Mouse (Mus musculus) embryonic stem cell, embryonic (primary cell): ENCODE measurements around the gene Ttn.
"Not testable (repeated sequence)": the region's sequence is repeated elsewhere in the genome, so short reads cannot be mapped to it uniquely, and the experiment has no call there.

Experiments used
- CTCF ChIA-PET, 4 experiments: fragments of 300-600 bp in 2 of 4; fragments of 350-600 bp in 2 of 4; sonication (Branson Sonifier 250); formaldehyde crosslinking; loops; one replicate each; lab custom pipeline; 2022; ENCODE audit warnings: inconsistent platforms in 2 of 4; lab: Charles Lee
- POLR2A ChIA-PET, 4 experiments: fragments of 300-600 bp in 2 of 4; fragments of 350-600 bp in 2 of 4; sonication (Branson Sonifier 250); formaldehyde crosslinking; loops; one replicate each; lab custom pipeline; 2022; ENCODE audit warnings: antibody characterized with exemption in 4 of 4, inconsistent platforms in 1 of 4; lab: Charles Lee

Ttn gene

DNA sequence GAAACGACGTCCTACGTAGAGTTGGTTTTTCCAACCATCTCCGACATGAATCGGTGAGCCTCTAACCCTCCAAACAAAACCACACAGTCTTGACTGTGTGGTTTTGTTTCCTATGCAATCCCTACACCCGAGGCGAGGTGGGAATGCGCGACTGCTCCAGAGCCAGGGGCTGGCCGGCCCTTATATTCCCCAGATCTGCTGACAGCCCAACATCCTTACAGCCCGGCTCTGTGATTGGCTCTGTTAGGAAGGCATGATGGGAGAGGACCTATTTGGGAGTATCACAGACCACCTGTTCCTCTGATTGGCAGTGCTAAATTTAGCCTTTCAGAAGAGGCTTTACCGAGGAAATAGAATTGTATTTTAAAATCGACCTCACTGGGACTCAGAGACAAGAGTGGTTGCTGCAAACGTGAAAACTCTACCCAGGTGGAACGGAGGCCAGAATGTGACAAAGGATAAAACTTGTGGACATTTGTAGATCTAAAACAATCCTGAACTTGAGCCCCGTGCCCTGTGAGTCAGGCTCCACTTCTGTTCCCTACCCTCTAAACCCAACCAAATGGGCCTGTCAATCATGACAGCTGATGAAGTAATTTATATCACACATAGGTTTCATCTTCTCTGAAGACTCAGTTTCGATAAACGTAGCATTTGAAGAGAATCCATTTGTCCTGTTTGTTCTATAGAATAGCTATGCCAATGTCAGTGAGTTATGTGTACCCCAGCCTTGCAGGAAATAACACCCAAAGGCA, at the start of gene Ttn:
TSS of gene Ttn (minus strand) at position 157 of the 755 bp plus-strand sequence.
- ChIA-PET CTCF (interaction anchor here in 2 of 4 experiments (1.0 to 3.2 kb wide), 2 partner anchors 12 to 13 kb away, joined by 3 to 28 read pairs; no protein-coding TSS in a partner anchor), POLR2A (no interaction called here)

- CTCF ChIA-PET, result no interaction called here
- POLR2A ChIA-PET, result no interaction called here
These were observed 38.3 kb upstream of the Ttn start for GRCm38 (mm10) chr2:77020649-77021048.

DNA sequence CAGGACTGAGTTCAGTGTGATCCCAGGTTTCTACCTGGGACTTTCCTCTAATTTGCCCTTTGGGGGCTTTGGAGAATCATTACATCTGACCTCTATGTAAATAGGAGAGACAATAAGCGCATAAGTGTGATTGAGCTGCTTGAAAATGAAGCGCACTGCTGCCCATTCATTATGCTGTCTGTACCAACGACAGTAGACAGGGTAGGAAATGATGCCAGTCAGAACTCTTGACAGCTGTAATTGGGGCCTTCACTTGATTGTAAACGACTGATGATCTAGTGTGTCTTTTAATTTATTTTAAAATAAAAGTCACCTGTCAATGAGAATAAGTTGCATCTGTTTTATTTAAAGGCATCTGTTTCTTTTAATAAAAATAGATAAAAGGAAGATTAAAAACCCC, 35.4 kb upstream of the Ttn start:
- ChIA-PET POLR2A (no interaction called here), CTCF (no interaction called here)

DNA sequence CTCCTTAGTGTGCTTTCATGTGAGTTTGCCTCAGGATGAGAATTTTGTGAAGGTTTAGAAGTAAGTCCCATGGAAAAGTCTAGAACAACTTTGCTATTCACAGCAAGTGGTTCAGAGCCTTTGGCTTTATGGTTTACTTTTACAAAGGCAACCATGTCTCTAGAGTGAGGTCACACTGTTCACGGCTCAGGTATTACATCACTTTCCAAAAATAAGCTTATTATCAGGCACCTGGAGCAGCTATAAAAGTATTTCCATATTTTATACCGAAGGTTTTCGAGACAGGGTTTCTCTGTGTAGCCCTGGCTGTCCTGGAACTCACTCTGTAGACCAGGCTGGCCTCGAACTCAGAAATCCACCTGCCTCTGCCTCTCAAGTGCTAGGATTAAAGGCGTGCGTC, 31.1 kb upstream of the Ttn start:
- POLR2A ChIA-PET, result not testable (repeated sequence)
- CTCF ChIA-PET, result interaction anchor here in 1 of 4 experiments (2.1 kb wide), 1 partner anchor 33 kb away, joined by 5 read pairs; no protein-coding TSS in a partner anchor

GRCm38 (mm10) chr2:77011981-77012380, 29.6 kb upstream of the Ttn start:
- ChIA-PET CTCF (interaction anchor here in 1 of 4 experiments (2.1 kb wide), 1 partner anchor 32 kb away, joined by 5 read pairs; no protein-coding TSS in a partner anchor), POLR2A (interaction anchor here in 1 of 4 experiments (1.0 to 1.3 kb wide), 2 partner anchors 23 to 31 kb away, joined by 4 to 8 read pairs; no protein-coding TSS in a partner anchor)

GRCm38 (mm10) chr2:77007015-77007414, 24.7 kb upstream of the Ttn start:
- POLR2A ChIA-PET, result interaction anchor here in 1 of 4 experiments (1.2 kb wide), 1 partner anchor 20 kb away, joined by 3 read pairs; no protein-coding TSS in a partner anchor
- CTCF ChIA-PET, result no interaction called here

- ChIA-PET POLR2A (interaction anchor here in 1 of 4 experiments (0.6 kb wide), 2 partner anchors 20 to 681 kb away, joined by 5 read pairs; no protein-coding TSS in a partner anchor), CTCF (interaction anchor here in 2 of 4 experiments (0.6 kb wide), 2 partner anchors 305 to 440 kb away, joined by 4 to 5 read pairs; no protein-coding TSS in a partner anchor)
These were observed 20.8 kb upstream of the Ttn start for GRCm38 (mm10) chr2:77003148-77003547.

- POLR2A ChIA-PET, result interaction anchor here in 1 of 4 experiments (1.1 to 1.4 kb wide), 2 partner anchors 18 kb away, joined by 3 read pairs; no protein-coding TSS in a partner anchor
- CTCF ChIA-PET, result interaction anchor here in 2 of 4 experiments (0.6 kb wide), 2 partner anchors 164 to 351 kb away, joined by 3 to 4 read pairs; no protein-coding TSS in a partner anchor
These were observed 16.0 kb upstream of the Ttn start for GRCm38 (mm10) chr2:76998351-76998750.

DNA sequence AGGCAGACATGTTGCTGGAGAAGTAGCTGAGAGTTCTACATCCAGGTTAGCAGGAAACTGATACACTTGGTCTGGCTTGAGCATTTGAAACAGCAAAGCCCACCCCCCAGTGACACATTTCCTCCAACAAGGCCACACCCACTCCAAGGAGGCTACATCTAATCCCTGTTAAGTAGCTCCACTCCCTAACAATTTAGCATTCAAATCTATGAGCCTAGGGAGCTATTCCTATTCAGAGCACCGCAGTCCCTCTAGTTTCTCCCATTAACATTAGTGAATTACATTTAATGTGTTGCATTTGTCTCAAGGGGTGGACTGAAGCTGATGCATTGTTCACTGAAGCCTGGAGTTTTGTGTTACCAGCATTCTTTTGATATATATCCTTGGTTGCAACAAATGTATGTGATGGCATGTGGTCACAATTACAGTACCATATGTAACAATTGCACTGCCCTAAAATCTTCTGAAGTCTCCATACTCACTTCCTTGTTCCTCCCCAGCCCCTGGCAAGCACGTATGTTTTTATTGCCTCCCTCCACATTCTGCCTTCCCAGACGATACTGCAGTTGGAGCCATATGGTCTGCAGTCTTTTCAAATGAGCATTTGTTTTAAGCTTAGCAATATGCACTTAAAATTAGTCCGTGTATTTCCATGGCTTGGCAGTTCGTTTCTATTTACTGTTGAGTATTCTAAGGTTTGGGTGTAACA, 10.3 kb upstream of the Ttn start:
- ChIA-PET CTCF (interaction anchor here in 1 of 4 experiments (1.4 kb wide), 1 partner anchor 12 kb away, joined by 3 read pairs; no protein-coding TSS in a partner anchor), POLR2A (interaction anchor here in 1 of 4 experiments (1.1 to 1.4 kb wide), 3 partner anchors 13 to 177 kb away, joined by 3 to 4 read pairs (median 4); partner anchors contain the start of gene Ccdc141)

- ChIA-PET CTCF (interaction anchor here in 1 of 4 experiments (0.8 kb wide), 1 partner anchor 121 kb away, joined by 3 read pairs; no protein-coding TSS in a partner anchor), POLR2A (interaction anchor here in 1 of 4 experiments (1.1 kb wide), 1 partner anchor 19 kb away, joined by 3 read pairs; no protein-coding TSS in a partner anchor)
These were observed 5.0 kb upstream of the Ttn start for GRCm38 (mm10) chr2:76987317-76987716.

GRCm38 (mm10) chr2:76984384-76984783, 2.0 kb upstream of the Ttn start:
- CTCF ChIA-PET, result interaction anchor here in 1 of 4 experiments (0.7 kb wide), 1 partner anchor 13 kb away, joined by 3 read pairs; no protein-coding TSS in a partner anchor
- POLR2A ChIA-PET, result interaction anchor here in 1 of 4 experiments (0.7 kb wide), 1 partner anchor 159 kb away, joined by 3 read pairs; no protein-coding TSS in a partner anchor

DNA sequence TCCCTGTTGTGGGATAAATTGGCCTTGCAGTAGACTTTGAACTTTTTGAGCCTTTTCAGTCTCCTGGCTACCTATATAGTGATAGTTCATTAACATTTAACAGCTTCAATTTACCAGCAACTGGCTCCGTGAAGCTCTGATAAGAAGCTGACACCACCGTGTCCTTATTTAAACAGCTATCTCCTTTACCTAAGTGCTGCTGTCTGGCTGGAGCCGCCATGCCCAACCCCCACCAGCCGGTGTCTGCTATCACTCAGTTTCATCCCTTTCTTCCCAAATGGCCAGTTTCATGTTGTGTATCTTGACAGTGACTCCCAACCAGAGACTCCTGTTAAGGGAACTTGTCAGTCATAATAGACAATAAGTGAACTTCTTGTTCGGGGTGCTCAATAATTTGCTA, 1.3 kb upstream of the Ttn start:
- CTCF ChIA-PET, result interaction anchor here in 2 of 4 experiments (0.7 kb wide), 3 partner anchors 8 to 13 kb away, joined by 3 to 12 read pairs (median 6); no protein-coding TSS in a partner anchor
- POLR2A ChIA-PET, result interaction anchor here in 1 of 4 experiments (0.5 to 1.0 kb wide), 2 partner anchors 11 to 19 kb away, joined by 4 to 5 read pairs; no protein-coding TSS in a partner anchor

GRCm38 (mm10) chr2:76981717-76982116, 630 bp downstream of the Ttn start:
- ChIA-PET POLR2A (interaction anchor here in 1 of 4 experiments (2.3 kb wide), 1 partner anchor 31 kb away, joined by 8 read pairs; no protein-coding TSS in a partner anchor), CTCF (interaction anchor here in 3 of 4 experiments (0.7 to 3.2 kb wide), 3 partner anchors 11 to 12 kb away, joined by 3 to 28 read pairs (median 4); no protein-coding TSS in a partner anchor)

- POLR2A ChIA-PET, result interaction anchor here in 2 of 4 experiments (0.5 to 2.3 kb wide), 8 partner anchors 8 to 1344 kb away, joined by 3 to 8 read pairs (median 4); no protein-coding TSS in a partner anchor
- CTCF ChIA-PET, result interaction anchor here (0.6 to 3.2 kb wide), 41 partner anchors 8 to 1280 kb away, joined by 3 to 28 read pairs (median 3); no protein-coding TSS in a partner anchor
These were observed 2.2 kb downstream of the Ttn start for GRCm38 (mm10) chr2:76980146-76980545.

- ChIA-PET POLR2A (no interaction called here), CTCF (interaction anchor here in 1 of 4 experiments (0.5 kb wide), 1 partner anchor 360 kb away, joined by 3 read pairs; no protein-coding TSS in a partner anchor)
These were observed 4.7 kb downstream of the Ttn start for GRCm38 (mm10) chr2:76977650-76978049.

GRCm38 (mm10) chr2:76972051-76972450, 10.3 kb downstream of the Ttn start:
- ChIA-PET CTCF (interaction anchor here (0.6 to 6.5 kb wide), 8 partner anchors 8 to 856 kb away, joined by 3 to 35 read pairs (median 8); no protein-coding TSS in a partner anchor), POLR2A (interaction anchor here in 1 of 4 experiments (0.6 to 1.4 kb wide), 3 partner anchors 8 to 1905 kb away, joined by 3 to 5 read pairs (median 5); no protein-coding TSS in a partner anchor)

- ChIA-PET CTCF (interaction anchor here (0.6 to 6.5 kb wide), 18 partner anchors 9 to 476 kb away, joined by 3 to 35 read pairs (median 4); partner anchors contain the start of genes Ccdc141 (in 1 of the 4) and Ttn (in 1 of the 4)), POLR2A (interaction anchor here in 2 of 4 experiments (0.5 to 1.6 kb wide), 7 partner anchors 9 to 374 kb away, joined by 3 to 5 read pairs (median 3); no protein-coding TSS in a partner anchor)
These were observed 11.3 kb downstream of the Ttn start for GRCm38 (mm10) chr2:76971069-76971468.
